Mouse (Mus musculus) midbrain, embryonic 11.5 days (tissue): ENCODE results near the gene Hist1h2af. TPM values are rescaled to one million over a fixed set of nuclear protein-coding genes. Genes with fewer than 3 reads are reported as not detected.
"Not testable (repeated sequence)": the region's sequence is repeated elsewhere in the genome, so short reads cannot be mapped to it uniquely, and the experiment has no call there.

Source experiments
- ATAC-seq: fragments of 200-750 bp; cut with Nextera tagmentation; 2 replicates; pipeline ENCODE4 v1.8.0; 2017; ENCODE audit warnings: moderate TSS enrichment, moderate library complexity; ENCODE audit not compliant: low FRiP score
- DNase-seq: peaks from one replicate; pipeline ENCODE4 v3.0.0; 2015; ENCODE audit warnings: low spot score; ENCODE audit errors: missing footprints
- H3K27ac ChIP-seq: fragments of 300-500 bp; sonication (generic); 2 replicates; pipeline ENCODE4 v1.5.1; 2014; ENCODE audit warnings: low read depth, low read length
- H3K27me3 ChIP-seq: fragments of 300-500 bp; sonication (generic); 2 replicates; pipeline ENCODE4 v1.6.1; 2014; ENCODE audit warnings: mild to moderate bottlenecking, low read length, moderate library complexity, mixed read lengths; ENCODE audit not compliant: control insufficient read depth, insufficient read depth
- H3K36me3 ChIP-seq: fragments of 300-500 bp; sonication (generic); 2 replicates; pipeline ENCODE4 v1.6.1; 2014; ENCODE audit warnings: mild to moderate bottlenecking, low read length, moderate library complexity, mixed read lengths; ENCODE audit not compliant: control insufficient read depth, insufficient read depth
- H3K4me1 ChIP-seq: fragments of 300-500 bp; sonication (generic); 2 replicates; pipeline ENCODE4 v1.6.1; 2014; ENCODE audit warnings: low read length; ENCODE audit not compliant: control insufficient read depth, insufficient read depth
- H3K4me2 ChIP-seq: fragments of 300-500 bp; sonication (generic); 2 replicates; pipeline ENCODE4 v1.6.1; 2014; ENCODE audit warnings: mild to moderate bottlenecking, moderate library complexity
- H3K4me3 ChIP-seq: fragments of 300-500 bp; sonication (generic); 2 replicates; pipeline ENCODE4 v1.5.1; 2014; ENCODE audit warnings: low read depth, low read length
- H3K9ac ChIP-seq: fragments of 300-500 bp; sonication (generic); 2 replicates; pipeline ENCODE4 v1.6.1; 2014; ENCODE audit warnings: low read length
- H3K9me3 ChIP-seq: fragments of 300-500 bp; sonication (generic); 2 replicates; pipeline ENCODE4 v1.6.1; 2016; ENCODE audit warnings: low read length; ENCODE audit not compliant: control insufficient read depth
- WGBS: fragments of 180-500 bp; shearing (Covaris S2); extraction: QIAGEN DNeasy Blood & Tissue Kit; methylation state at CpG from one replicate; pipeline ENCODE4 v1.1.7; 2014; 5-methylcytosine and 5-hydroxymethylcytosine counted together
- polyA plus RNA-seq: library from polyadenylated mRNA; unstranded; fragments of >200 nt; fragmentation: Nextera tagmentation; extraction: Ambion mirVana; gene quantifications from 2 replicates; pipeline ENCODE4 v1.2.1, GENCODE M21; 2014

Gene Hist1h2af
- polyA plus RNA-seq, 1 experiment from 2014 or later, result 6.4 TPM

DNA sequence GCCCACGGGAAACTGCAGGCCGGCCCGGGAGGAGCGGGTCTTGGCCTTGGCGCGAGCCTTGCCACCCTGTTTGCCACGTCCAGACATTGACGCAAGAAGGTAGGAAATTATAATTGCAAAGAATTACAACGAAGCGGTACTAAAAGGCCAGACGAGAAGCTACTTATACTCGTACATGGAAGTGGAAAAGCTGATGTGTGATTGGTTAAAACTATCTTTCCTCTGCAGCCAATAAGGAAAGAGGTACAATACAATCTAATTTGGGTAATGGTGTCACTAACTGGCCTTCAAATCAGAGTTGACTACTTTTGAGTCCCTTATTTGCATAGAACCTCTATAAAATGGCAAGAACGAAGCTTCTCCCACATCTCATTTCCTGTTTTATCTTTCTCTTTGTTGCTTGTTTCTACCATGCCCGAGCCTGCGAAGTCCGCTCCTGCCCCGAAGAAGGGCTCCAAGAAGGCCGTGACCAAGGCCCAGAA lies 37.4 kb downstream of the Hist1h2af start, which contains the start of the genes Hist1h2ae and Hist1h2bg:
Hist1h2ae (minus strand) TSS at position 199 of the 482 bp plus-strand sequence.
Hist1h2bg (plus strand) TSS at position 375 of the 482 bp plus-strand sequence.
- WGBS, result 0% methylated on average over 18 of the region's 18 CpGs

DNA sequence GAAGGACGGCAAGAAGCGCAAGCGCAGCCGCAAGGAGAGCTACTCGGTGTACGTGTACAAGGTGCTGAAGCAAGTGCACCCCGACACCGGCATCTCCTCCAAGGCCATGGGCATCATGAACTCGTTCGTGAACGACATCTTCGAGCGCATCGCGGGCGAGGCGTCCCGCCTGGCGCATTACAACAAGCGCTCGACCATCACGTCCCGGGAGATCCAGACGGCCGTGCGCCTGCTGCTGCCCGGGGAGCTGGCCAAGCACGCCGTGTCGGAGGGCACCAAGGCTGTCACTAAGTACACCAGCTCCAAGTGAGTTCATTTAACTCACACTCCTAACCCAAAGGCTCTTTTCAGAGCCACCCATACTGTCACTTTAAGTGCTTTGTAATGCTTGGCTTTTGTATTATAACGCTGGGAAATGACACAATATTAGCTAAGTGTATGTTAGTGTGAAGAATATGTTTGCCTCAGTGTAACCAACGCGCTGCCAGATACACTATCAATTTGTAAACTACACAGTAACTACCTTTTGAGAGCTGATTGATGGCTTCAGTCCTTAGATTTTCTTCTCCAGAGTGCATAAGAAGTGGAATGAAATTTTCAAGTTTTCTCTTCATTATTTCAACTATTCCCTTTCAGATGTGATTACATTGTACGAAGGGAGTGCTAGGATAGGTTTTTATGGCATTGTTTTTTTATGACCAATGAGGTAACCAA lies 38.0 kb downstream of the Hist1h2af start:
- H3K27me3 ChIP-seq, ATAC-seq, H3K9me3 ChIP-seq, H3K4me1 ChIP-seq, H3K36me3 ChIP-seq: not testable (repeated sequence)
- peak; percentile 91 for DNase-seq
- Histone ChIP-seq H3K9ac (peak overlapping the region; percentile 75), H3K4me2 (peak overlapping the region; percentile 63), H3K4me3 (peak overlapping the region; percentile 43), H3K27ac (peak overlapping the region; percentile 93)
- WGBS, result under 1% methylated on average over 11 of the region's 34 CpGs

More for the DNA sequence above, 37.4 kb downstream of the Hist1h2af start, which contains the start of the genes Hist1h2ae and Hist1h2bg:
- Histone ChIP-seq H3K9me3 (no peaks in the 10 kb centered on the region), H3K4me1 (peaks cover 6% of the 10 kb centered on the region; the same call in 1 of the 2 replicates), H3K9ac (peak within 1 kb of the TSS; percentile 75), H3K4me3 (peak within 1 kb of the TSS; percentile 43), H3K36me3 (no peaks in the 10 kb centered on the region), H3K4me2 (peak within 1 kb of the TSS; percentile 63), H3K27me3 (no peaks in the 10 kb centered on the region), H3K27ac (peak within 1 kb of the TSS; percentile 93)
- peak; percentile 96 for DNase-seq
- peak; percentile 90 for ATAC-seq

DNA sequence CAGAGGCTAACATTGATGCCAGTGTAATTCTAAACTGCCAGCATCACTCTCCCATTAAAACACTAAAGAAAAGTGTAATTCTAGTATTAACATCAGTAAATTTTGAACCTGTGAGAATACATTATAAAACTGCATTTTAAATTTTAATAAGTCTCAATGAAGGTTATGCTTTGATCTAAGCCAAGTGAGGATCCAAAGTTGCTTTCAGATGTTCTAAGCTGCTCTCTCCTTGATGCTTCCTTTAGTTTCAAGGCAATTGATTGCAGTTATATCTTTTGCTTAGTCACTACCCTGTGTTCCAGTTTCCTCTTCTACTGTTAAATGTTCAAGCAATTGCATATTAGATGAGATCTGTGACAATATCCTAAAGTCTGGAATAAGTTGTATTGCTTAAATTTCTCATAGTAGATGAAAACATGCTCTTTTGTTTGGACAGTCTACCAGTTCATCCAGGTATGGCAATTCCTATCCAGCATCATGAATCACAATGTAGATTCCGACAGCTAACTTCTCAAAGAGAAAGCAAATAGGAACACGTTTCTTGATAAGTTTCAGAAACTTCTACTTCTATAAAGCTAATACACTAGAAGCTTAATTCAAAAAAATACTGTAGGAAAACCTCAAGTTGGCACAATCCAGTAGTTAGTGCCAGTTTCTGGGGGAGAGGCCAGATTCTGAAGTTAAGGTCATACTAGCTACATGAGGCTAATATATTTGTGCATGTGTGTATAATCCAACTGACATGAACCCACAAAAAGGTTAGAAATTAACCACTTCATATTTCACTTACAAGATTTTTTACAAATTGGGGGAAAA lies 38.7 kb downstream of the Hist1h2af start:
- ATAC-seq (no peak), DNase-seq (peak; percentile 92)
- Histone ChIP-seq H3K27ac (peak overlapping the region; percentile 93), H3K4me3 (peak overlapping the region; percentile 43), H3K9ac (peak overlapping the region; percentile 75), H3K27me3 (no peaks in the 10 kb centered on the region), H3K9me3 (no peaks in the 10 kb centered on the region), H3K36me3 (no peaks in the 10 kb centered on the region), H3K4me1 (peaks cover 15% of the 10 kb centered on the region), H3K4me2 (peak overlapping the region; percentile 63)
- 42% methylated on average over 2 of the region's 2 CpGs for WGBS

DNA sequence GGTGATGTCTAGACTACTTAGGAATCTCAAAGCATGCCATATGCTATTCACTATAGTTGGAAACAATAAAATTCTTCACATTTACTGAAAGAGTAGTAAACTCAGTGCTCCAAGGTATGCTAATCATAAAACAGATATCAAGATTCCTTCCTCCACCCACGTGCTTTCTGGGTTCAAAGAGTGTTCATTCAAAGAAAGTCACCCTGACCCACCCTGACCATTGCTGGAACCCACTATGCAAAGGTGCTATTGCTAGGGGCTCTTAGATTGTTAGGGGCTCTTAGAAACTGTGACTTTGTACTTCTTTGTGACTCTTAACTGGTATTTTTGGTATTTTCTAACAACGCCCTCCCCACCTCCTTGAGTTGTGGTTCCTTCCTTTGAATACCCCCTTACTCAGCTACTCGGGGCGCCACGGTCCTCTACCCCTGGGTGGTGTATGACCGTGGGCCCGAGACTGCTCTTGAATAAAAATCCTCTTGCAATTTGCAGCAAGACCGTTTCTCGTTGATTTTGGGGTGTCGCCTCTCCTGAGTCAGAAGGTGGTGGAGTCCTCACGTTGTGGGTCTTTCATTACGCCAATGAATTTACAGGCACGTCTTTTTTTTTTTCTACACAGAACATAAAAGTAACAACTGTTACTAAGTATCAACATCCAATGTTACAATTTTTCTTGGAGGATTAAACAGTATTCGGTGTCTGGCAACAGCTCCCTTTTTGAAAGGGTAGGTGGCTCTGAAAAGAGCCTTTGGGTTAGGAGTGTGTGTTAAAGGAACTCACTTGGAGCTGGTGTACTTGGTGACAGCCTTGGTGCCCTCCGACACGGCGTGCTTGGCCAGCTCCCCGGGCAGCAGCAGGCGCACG lies 39.6 kb downstream of the Hist1h2af start:
- Histone ChIP-seq H3K4me1 (peaks cover 15% of the 10 kb centered on the region), H3K4me2 (peak overlapping the region; percentile 63), H3K27ac (peak overlapping the region; percentile 93), H3K4me3 (peak overlapping the region; percentile 18; the same call in 1 of the 2 replicates), H3K9ac (peak overlapping the region; percentile 55)
- H3K27me3 ChIP-seq, H3K9me3 ChIP-seq, H3K36me3 ChIP-seq, ATAC-seq: not testable (repeated sequence)
- peak; percentile 91 for DNase-seq
- 11% methylated on average over 17 of the region's 20 CpGs for WGBS

DNA sequence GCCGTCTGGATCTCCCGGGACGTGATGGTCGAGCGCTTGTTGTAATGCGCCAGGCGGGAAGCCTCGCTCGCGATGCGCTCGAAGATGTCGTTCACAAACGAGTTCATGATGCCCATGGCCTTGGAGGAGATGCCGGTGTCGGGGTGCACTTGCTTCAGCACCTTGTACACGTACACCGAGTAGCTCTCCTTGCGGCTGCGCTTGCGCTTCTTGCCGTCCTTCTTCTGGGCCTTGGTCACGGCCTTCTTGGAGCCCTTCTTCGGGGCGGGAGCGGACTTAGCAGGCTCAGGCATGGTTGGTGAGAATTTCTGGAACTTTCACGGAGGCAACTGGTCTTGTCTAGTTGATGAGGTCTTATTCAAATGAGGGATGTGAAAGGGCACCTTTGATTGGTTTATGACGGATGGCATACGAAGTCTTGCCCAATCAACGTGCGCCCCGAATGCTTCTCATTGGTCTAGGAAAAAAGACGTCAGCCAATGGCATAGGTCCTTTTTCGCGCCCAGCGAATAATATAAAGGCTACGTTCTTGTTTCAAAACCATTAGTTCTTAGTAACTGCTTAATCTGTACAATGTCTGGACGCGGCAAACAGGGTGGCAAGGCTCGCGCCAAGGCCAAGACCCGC lies 40.3 kb downstream of the Hist1h2af start, which contains the start of the genes Hist1h2bf and Hist1h2ad:
Hist1h2bf (minus strand) TSS at position 299 of the 627 bp plus-strand sequence.
Hist1h2ad (plus strand) TSS at position 484 of the 627 bp plus-strand sequence.
- WGBS, result 0% methylated on average over 24 of the region's 42 CpGs
- ATAC-seq (peak; percentile 90), DNase-seq (peak; percentile 98)
- Histone ChIP-seq H3K4me2 (peak within 1 kb of the TSS; percentile 63), H3K27ac (peak within 1 kb of the TSS; percentile 93), H3K4me1 (peaks cover 15% of the 10 kb centered on the region), H3K4me3 (peak within 1 kb of the TSS; percentile 39; the same call in 1 of the 2 replicates), H3K9ac (peak within 1 kb of the TSS; percentile 62)
- not testable (repeated sequence) for H3K36me3 ChIP-seq, H3K9me3 ChIP-seq, H3K27me3 ChIP-seq

GRCm38 (mm10) chr13:23574546-23575170 lies 41.0 kb downstream of the Hist1h2af start:
- H3K9me3 ChIP-seq, ATAC-seq, H3K27me3 ChIP-seq, H3K36me3 ChIP-seq: not testable (repeated sequence)
- DNase-seq, result peak; percentile 92
- Histone ChIP-seq H3K4me3 (peak overlapping the region; percentile 27; the same call in 1 of the 2 replicates), H3K4me1 (peaks cover 15% of the 10 kb centered on the region), H3K27ac (peak overlapping the region; percentile 83), H3K9ac (peak overlapping the region; percentile 62), H3K4me2 (peak overlapping the region; percentile 61)
- 0% methylated on average over 4 of the region's 39 CpGs for WGBS

- Histone ChIP-seq H3K27me3 (no peaks in the 10 kb centered on the region), H3K9me3 (no peaks in the 10 kb centered on the region), H3K27ac (peak within 1 kb of the TSS; percentile 83), H3K4me3 (peak within 1 kb of the TSS; percentile 39), H3K36me3 (no peaks in the 10 kb centered on the region), H3K9ac (peak within 1 kb of the TSS; percentile 77), H3K4me2 (peak within 1 kb of the TSS; percentile 61), H3K4me1 (peaks cover 11% of the 10 kb centered on the region)
- WGBS, result under 1% methylated on average over 18 of the region's 18 CpGs
- ATAC-seq (peak; percentile 60), DNase-seq (peak; percentile 94)
These were observed 41.7 kb downstream of the Hist1h2af start, which contains the start of gene Hist1h3d for GRCm38 (mm10) chr13:23575271-23575851. Gene Hist1h3d (plus strand): TSS chr13:23575763.
